Mouse (Mus musculus) right cerebral cortex, postnatal 4 days (tissue): ENCODE measurements at regions not wholly inside any gene's neighbourhood (a gene's known extent, or its start where the extent isn't known, plus 50 kb on each side); places are given as distances from the start of the nearest gene placed in this dataset.

Experiments
- DNase-seq: peaks from one replicate; pipeline ENCODE4 v3.0.0-alpha.2; 2022

GRCm38 (mm10) chr5:144621967-144622366 lies 76.3 kb downstream of the Nptx2 start:
- DNase-seq, result no peak

GRCm38 (mm10) chr5:144623358-144623757 lies 77.7 kb downstream of the Nptx2 start:
- peak; percentile 21 for DNase-seq

- DNase-seq, result no peak
These were observed 86.6 kb downstream of the Nptx2 start for GRCm38 (mm10) chr5:144632295-144632694.

GRCm38 (mm10) chr5:144638631-144639030 lies 92.9 kb downstream of the Nptx2 start:
- DNase-seq, result peak; percentile 21

- no peak for DNase-seq
These were observed 93.9 kb downstream of the Nptx2 start for GRCm38 (mm10) chr5:144639639-144640038.

- DNase-seq, result no peak
These were observed 97.1 kb downstream of the Nptx2 start for GRCm38 (mm10) chr5:144642766-144643165.

- no peak for DNase-seq
These were observed 97.7 kb downstream of the Nptx2 start for GRCm38 (mm10) chr5:144643438-144643837.

GRCm38 (mm10) chr5:144645367-144645766 lies 99.7 kb downstream of the Nptx2 start:
- no peak for DNase-seq

- DNase-seq, result no peak
These were observed 101.8 kb downstream of the Nptx2 start for GRCm38 (mm10) chr5:144647311-144648104.

- no peak for DNase-seq
These were observed 106.5 kb downstream of the Nptx2 start for GRCm38 (mm10) chr5:144652231-144652630.

- no peak for DNase-seq
These were observed 99.6 kb downstream of the Tmem130 start for GRCm38 (mm10) chr5:144662031-144662430.

GRCm38 (mm10) chr5:144663981-144664380 lies 97.6 kb downstream of the Tmem130 start:
- no peak for DNase-seq

GRCm38 (mm10) chr5:144664571-144665295 lies 96.9 kb downstream of the Tmem130 start:
- no peak for DNase-seq

GRCm38 (mm10) chr5:144668060-144668459 lies 93.6 kb downstream of the Tmem130 start:
- no peak for DNase-seq

GRCm38 (mm10) chr5:144678815-144679750 lies 82.5 kb downstream of the Tmem130 start:
- no peak for DNase-seq

GRCm38 (mm10) chr5:144684184-144684583 lies 77.4 kb downstream of the Tmem130 start:
- no peak for DNase-seq
